Mouse (Mus musculus): ENCODE results near the gene Apex1. TPM values are rescaled to one million over a fixed set of nuclear protein-coding genes. Genes with fewer than 3 reads are reported as not detected.

Gene Apex1
- 52.4 and 58.5 TPM in 2 replicates for polyA plus RNA-seq (2012; rRNA removed)

GRCm38 (mm10) chr14:50924281-50925064, at the start of gene Apex1, which contains the start of gene Osgep:
TSS of gene Apex1 (plus strand) at chr14:50924968.
TSS of gene Osgep (minus strand) at chr14:50924893.

GRCm38 (mm10) chr14:50897374-50897765, 27.4 kb upstream of the Apex1 start, which contains the start of gene Klhl33:
TSS of gene Klhl33 (minus strand) at chr14:50897507.

GRCm38 (mm10) chr14:50930754-50931492, 6.2 kb downstream of the Apex1 start, which contains the start of the genes Pip4p1 and Pnp:
TSS of gene Pip4p1 (minus strand) at chr14:50930856.
TSS of gene Pnp (plus strand) at chr14:50931082.

GRCm38 (mm10) chr14:50943932-50944667, 19.3 kb downstream of the Apex1 start, which contains the start of gene Gm49342:
TSS of gene Gm49342 (plus strand) at chr14:50944517.

GRCm38 (mm10) chr14:50955942-50956508, 31.3 kb downstream of the Apex1 start, which contains the start of gene Pnp2:
TSS of gene Pnp2 (plus strand) at chr14:50955992.

Other genes with a start within 250 kb of the Apex1 start
- gene Olfr747, start 231.8 kb upstream of the Apex1 start, polyA plus RNA-seq (2012; rRNA removed), result not detected in 2 replicates
- not detected in 2 replicates for gene Olfr748, start 217.6 kb upstream of the Apex1 start, polyA plus RNA-seq (2012; rRNA removed)
- gene Olfr749, start 179.9 kb upstream of the Apex1 start, polyA plus RNA-seq (2012; rRNA removed), result not detected in 2 replicates
- 11.2 and 12.6 TPM in 2 replicates for gene Ttc5, start 139.4 kb upstream of the Apex1 start, polyA plus RNA-seq (2012; rRNA removed)
- gene Ccnb1ip1, start 117.2 kb upstream of the Apex1 start, polyA plus RNA-seq (2012; rRNA removed), result not detected in 2 replicates
- gene Parp2, start 117.1 kb upstream of the Apex1 start, polyA plus RNA-seq (2012; rRNA removed), result 37.8 and 40.4 TPM in 2 replicates
- gene Tep1, start 54.4 kb upstream of the Apex1 start, polyA plus RNA-seq (2012; rRNA removed), result 2.2 and 3.4 TPM in 2 replicates
- 0.16 and 0.18 TPM in 2 replicates for gene Klhl33, start 27.5 kb upstream of the Apex1 start, polyA plus RNA-seq (2012; rRNA removed)
- gene Osgep, start 75 bp upstream of the Apex1 start, polyA plus RNA-seq (2012; rRNA removed), result 36.9 and 37.6 TPM in 2 replicates
- 22.8 and 28.6 TPM in 2 replicates for gene Pip4p1, start 5.9 kb downstream of the Apex1 start, polyA plus RNA-seq (2012; rRNA removed)
- gene Pnp, start 6.1 kb downstream of the Apex1 start, polyA plus RNA-seq (2012; rRNA removed), result 75.3 and 96.8 TPM in 2 replicates
- gene Gm49342, start 19.5 kb downstream of the Apex1 start, polyA plus RNA-seq (2012; rRNA removed), result 58.6 and 74.1 TPM in 2 replicates
- gene Pnp2, start 31.0 kb downstream of the Apex1 start, polyA plus RNA-seq (2012; rRNA removed), result 9.7 and 10.4 TPM in 2 replicates
- 0.02 TPM in 1 of 2 replicates, not detected in the other for gene Rnase10, start 82.8 kb downstream of the Apex1 start, polyA plus RNA-seq (2012; rRNA removed)
- gene Rnase9, start 116.9 kb downstream of the Apex1 start, polyA plus RNA-seq (2012; rRNA removed), result not detected in 2 replicates
- gene Rnase11, start 125.2 kb downstream of the Apex1 start, polyA plus RNA-seq (2012; rRNA removed), result not detected in 2 replicates
- 0.86 and 0.90 TPM in 2 replicates for gene Rnase12, start 132.7 kb downstream of the Apex1 start, polyA plus RNA-seq (2012; rRNA removed)
- not detected in 2 replicates for gene Olfr750, start 149.5 kb downstream of the Apex1 start, polyA plus RNA-seq (2012; rRNA removed)
- gene Rnase4, start 166.1 kb downstream of the Apex1 start, polyA plus RNA-seq (2012; rRNA removed), result 10.7 and 13.3 TPM in 2 replicates
- 3.7 and 3.9 TPM in 2 replicates for gene Ang, start 166.2 kb downstream of the Apex1 start, polyA plus RNA-seq (2012; rRNA removed)
- gene Eddm3b, start 189.5 kb downstream of the Apex1 start, polyA plus RNA-seq (2012; rRNA removed), result not detected in 2 replicates
- 1.9 and 2.8 TPM in 2 replicates for gene Rnase6, start 198.9 kb downstream of the Apex1 start, polyA plus RNA-seq (2012; rRNA removed)
- 0.03 and 0.05 TPM in 2 replicates for gene Rnase1, start 221.8 kb downstream of the Apex1 start, polyA plus RNA-seq (2012; rRNA removed)
- gene Rnase2b, start 237.3 kb downstream of the Apex1 start, polyA plus RNA-seq (2012; rRNA removed), result not detected in 2 replicates